Mouse (Mus musculus) heart, embryonic 13.5 days (tissue): ENCODE measurements at regions not wholly inside any gene's neighbourhood (a gene's known extent, or its start where the extent isn't known, plus 50 kb on each side); places are given as distances from the start of the nearest gene placed in this dataset.

Source experiments
- ATAC-seq: fragments of 200-750 bp; cut with Nextera tagmentation; 2 replicates; pipeline ENCODE4 v1.8.0; 2017; ENCODE audit warnings: moderate TSS enrichment; ENCODE audit not compliant: insufficient number of reproducible peaks, low FRiP score, low TSS enrichment; ENCODE audit errors: extremely low read depth
- H3K27ac ChIP-seq: fragments of 300-500 bp; sonication (generic); replicated peaks from 2 replicates; pipeline ENCODE4 v1.5.1; 2015; ENCODE audit warnings: moderate library complexity, mild to moderate bottlenecking, inconsistent platforms
- H3K27me3 ChIP-seq: fragments of 300-500 bp; sonication (generic); replicated peaks from 2 replicates; pipeline ENCODE4 v1.6.1; 2015; ENCODE audit warnings: mild to moderate bottlenecking, inconsistent platforms
- H3K36me3 ChIP-seq: fragments of 300-500 bp; sonication (generic); 2 replicates; pipeline ENCODE4 v1.6.1; 2015; ENCODE audit warnings: mild to moderate bottlenecking, inconsistent platforms
- H3K4me1 ChIP-seq: fragments of 300-500 bp; sonication (generic); 2 replicates; pipeline ENCODE4 v1.6.1; 2015; ENCODE audit warnings: inconsistent platforms
- H3K4me2 ChIP-seq: fragments of 300-500 bp; sonication (generic); 2 replicates; pipeline ENCODE4 v1.6.1; 2015; ENCODE audit warnings: inconsistent platforms, mild to moderate bottlenecking, moderate library complexity
- H3K4me3 ChIP-seq: fragments of 300-500 bp; sonication (generic); 2 replicates; pipeline ENCODE4 v1.5.1; 2015; ENCODE audit warnings: moderate library complexity, mild to moderate bottlenecking, inconsistent platforms
- H3K9ac ChIP-seq: fragments of 300-500 bp; sonication (generic); 2 replicates; pipeline ENCODE4 v1.6.1; 2015; ENCODE audit warnings: inconsistent platforms, mild to moderate bottlenecking, moderate library complexity
- H3K9me3 ChIP-seq: fragments of 300-500 bp; sonication (generic); 2 replicates; pipeline ENCODE4 v1.6.1; 2016; ENCODE audit warnings: inconsistent platforms
- WGBS: fragments of 180-500 bp; shearing (Covaris S2); methylation state at CpG from one replicate; pipeline ENCODE4 v1.1.7; 2015; ENCODE audit warnings: mixed read lengths; 5-methylcytosine and 5-hydroxymethylcytosine counted together

DNA sequence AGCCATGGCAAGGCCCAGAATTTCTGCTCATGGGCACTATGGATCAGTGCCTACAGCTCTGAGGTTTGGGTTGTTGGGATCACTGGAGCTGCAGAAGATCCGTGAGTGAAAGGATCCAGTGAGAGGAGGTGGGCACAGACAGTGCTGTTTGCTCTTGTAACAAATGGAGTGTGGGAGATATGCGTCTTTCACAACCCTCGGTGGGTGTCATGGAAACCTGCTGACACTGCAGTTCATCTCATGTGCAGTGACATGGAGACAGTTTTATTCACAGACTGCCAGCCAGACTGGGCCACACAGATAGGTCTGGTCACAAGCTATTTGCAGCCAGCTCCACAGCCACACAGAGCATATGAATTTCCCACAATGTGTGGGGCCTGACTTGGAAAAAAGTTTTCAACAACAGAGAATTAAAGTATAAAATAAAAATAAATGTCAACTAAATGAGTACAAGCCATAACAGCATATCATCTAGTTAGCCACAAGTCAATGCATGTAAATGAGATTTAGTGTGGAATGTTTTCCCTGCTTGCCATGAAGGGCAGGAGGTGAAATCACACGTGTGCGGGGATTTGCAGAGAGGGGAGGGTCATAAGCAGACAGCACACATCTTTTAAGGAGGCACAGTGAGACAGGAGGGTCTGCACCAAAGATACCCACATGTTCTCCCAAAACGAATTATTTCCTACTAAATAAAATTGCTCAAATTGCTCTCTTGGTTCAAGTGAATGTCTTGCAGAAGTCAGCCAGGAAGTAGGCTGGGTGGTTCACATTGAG lies 124.8 kb upstream of the Pfn2 start:
- Histone ChIP-seq H3K9ac (no peak overlapping the region), H3K4me1 (peaks cover 4% of the 10 kb centered on the region), H3K4me3 (no peak overlapping the region), H3K27me3 (no peaks in the 10 kb centered on the region), H3K9me3 (no peaks in the 10 kb centered on the region), H3K36me3 (no peaks in the 10 kb centered on the region), H3K27ac (no peak overlapping the region), H3K4me2 (no peak overlapping the region)
- no peak for ATAC-seq
- WGBS = 42% methylated on average over 6 of the region's 6 CpGs

DNA sequence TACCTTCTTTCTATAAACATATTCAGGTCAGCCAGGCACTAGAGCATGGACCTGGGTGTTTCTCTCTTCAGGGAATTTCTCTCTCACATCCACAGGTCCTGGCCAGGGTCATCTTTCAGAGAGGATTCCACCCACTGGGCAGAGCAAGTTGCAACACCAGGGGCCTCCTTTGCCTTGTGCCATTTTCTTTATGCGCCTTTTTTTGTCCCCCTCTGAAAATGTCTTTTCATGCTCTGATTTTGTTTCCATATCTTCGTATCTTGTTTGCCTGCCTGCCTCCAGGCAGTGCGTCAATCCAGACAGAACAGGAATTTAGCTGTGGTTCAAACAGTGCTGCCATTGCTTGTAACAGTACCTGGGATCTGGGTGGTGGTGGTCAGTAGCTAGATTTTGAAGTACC lies 125.7 kb upstream of the Pfn2 start:
- no peak for ATAC-seq
- Histone ChIP-seq H3K36me3 (no peaks in the 10 kb centered on the region), H3K27me3 (no peaks in the 10 kb centered on the region), H3K27ac (no peak overlapping the region), H3K9ac (no peak overlapping the region), H3K4me3 (no peak overlapping the region), H3K4me1 (peaks cover 4% of the 10 kb centered on the region), H3K9me3 (no peaks in the 10 kb centered on the region), H3K4me2 (no peak overlapping the region)
- WGBS = 64% methylated on average over 3 of the region's 3 CpGs

DNA sequence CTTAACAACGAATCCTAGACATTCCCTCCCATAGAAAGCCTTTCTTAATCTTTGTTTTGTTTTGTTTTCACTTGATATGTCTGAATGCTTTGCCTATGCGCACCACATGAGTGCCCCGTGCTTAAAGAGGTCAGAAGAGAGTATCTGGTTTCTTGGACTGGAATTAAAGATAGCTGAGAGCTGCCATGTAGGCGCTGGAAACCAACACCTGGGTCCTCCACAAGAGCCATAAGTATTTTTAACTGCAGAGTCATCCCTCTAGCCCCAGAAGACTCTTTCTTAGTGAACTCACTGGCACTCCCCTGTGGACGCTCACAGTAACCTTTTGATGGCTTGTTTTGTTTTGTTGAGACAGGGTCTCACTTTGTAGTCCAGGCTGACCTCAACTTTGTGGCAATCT lies 127.5 kb upstream of the Pfn2 start:
- no peaks in the 10 kb centered on the region for H3K9me3 ChIP-seq
- H3K9ac ChIP-seq = no peak overlapping the region
- H3K4me3 ChIP-seq = no peak overlapping the region
- no peaks in the 10 kb centered on the region for H3K36me3 ChIP-seq
- peaks cover 4% of the 10 kb centered on the region for H3K4me1 ChIP-seq
- no peak overlapping the region for H3K27ac ChIP-seq
- no peaks in the 10 kb centered on the region for H3K27me3 ChIP-seq
- no peak overlapping the region for H3K4me2 ChIP-seq
- 43% methylated on average over 5 of the region's 5 CpGs for WGBS
- no peak for ATAC-seq

DNA sequence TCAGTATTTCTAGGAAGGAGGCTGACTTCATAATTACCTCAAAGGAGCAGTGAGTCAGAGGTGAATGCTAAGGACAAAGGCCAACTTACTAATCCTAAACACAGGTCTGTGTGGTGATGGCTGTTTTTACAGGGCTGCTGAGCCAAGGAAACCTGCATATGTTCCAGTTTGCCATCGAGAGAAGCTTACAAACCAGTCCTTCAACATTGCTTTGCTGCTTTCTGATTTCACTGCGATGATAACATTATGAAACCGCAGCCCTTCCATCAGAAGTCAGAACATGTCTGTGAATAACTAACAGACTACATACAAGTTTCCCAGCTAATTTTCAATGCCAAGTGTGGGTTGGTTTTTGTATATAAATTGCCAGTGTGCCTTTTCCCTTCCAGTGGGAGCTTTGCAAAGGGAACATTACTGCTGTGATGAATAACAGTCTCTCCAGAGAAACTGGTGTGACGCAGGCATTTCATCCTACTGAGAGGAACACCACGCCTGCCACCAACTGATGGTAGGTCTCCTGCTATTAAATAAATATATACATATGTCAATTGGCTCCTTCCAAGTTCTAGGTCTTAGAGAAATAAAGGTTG lies 128.9 kb upstream of the Pfn2 start:
- H3K9ac ChIP-seq = no peak overlapping the region
- H3K9me3 ChIP-seq = no peaks in the 10 kb centered on the region
- H3K4me2 ChIP-seq = no peak overlapping the region
- H3K27me3 ChIP-seq = no peaks in the 10 kb centered on the region
- WGBS = 75% methylated on average over 5 of the region's 5 CpGs
- no peak for ATAC-seq
- no peak overlapping the region for H3K4me3 ChIP-seq
- no peaks in the 10 kb centered on the region for H3K36me3 ChIP-seq
- peaks cover 4% of the 10 kb centered on the region for H3K4me1 ChIP-seq
- H3K27ac ChIP-seq = no peak overlapping the region

DNA sequence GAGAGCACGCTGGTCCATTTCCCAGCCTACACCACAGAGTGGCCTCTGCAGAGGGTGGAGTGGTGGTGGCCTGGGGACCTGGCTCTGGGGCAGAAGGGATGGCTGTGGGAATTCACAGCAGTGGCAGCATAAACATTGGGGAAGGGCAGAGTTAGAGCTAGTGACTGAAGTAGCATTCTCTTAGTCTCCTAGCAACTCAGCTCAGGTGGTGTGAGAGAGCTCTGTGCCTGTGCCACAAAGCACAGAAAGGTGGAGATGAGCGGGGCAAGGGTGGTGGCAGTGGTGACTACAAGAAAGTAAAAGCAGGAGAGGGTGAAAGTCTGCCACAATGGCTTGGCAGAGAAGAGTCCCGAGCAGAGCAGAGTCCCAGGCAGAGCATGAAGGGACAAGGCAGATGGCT lies 140.3 kb upstream of the Pfn2 start:
- H3K4me1 ChIP-seq = peaks cover 7% of the 10 kb centered on the region
- no peak overlapping the region for H3K4me3 ChIP-seq
- no peak overlapping the region for H3K27ac ChIP-seq
- no peak overlapping the region for H3K9ac ChIP-seq
- H3K27me3 ChIP-seq = no peaks in the 10 kb centered on the region
- H3K4me2 ChIP-seq = no peak overlapping the region
- WGBS = 74% methylated on average over 3 of the region's 3 CpGs
- no peaks in the 10 kb centered on the region for H3K36me3 ChIP-seq
- ATAC-seq = no peak
- H3K9me3 ChIP-seq = no peaks in the 10 kb centered on the region

DNA sequence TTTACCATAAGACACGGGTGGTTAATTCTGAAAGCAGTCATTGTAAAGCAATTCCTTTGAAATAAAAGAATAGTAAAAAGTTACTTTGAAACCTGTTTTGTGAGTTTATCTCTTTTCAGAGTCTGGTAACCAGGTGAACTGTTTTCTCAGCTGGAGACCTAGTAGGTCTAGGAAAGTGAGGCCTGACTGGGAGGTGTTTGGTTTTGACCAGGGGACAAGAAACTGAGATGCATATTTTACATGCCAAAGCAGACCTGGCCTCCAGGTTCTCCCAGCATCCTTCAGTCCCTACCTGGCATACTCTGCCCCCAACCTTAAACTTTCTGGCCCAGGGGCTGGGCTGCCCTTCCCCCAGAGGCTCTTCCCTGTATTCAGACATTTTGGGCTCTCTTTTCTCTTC lies 142.9 kb upstream of the Pfn2 start:
- no peaks in the 10 kb centered on the region for H3K36me3 ChIP-seq
- H3K4me3 ChIP-seq = no peak overlapping the region
- H3K27ac ChIP-seq = no peak overlapping the region
- ATAC-seq = no peak
- peaks cover 7% of the 10 kb centered on the region for H3K4me1 ChIP-seq
- no peak overlapping the region for H3K9ac ChIP-seq
- H3K4me2 ChIP-seq = no peak overlapping the region
- H3K27me3 ChIP-seq = no peaks in the 10 kb centered on the region
- WGBS = 70% methylated on average over 1 of the region's 1 CpGs
- no peaks in the 10 kb centered on the region for H3K9me3 ChIP-seq

DNA sequence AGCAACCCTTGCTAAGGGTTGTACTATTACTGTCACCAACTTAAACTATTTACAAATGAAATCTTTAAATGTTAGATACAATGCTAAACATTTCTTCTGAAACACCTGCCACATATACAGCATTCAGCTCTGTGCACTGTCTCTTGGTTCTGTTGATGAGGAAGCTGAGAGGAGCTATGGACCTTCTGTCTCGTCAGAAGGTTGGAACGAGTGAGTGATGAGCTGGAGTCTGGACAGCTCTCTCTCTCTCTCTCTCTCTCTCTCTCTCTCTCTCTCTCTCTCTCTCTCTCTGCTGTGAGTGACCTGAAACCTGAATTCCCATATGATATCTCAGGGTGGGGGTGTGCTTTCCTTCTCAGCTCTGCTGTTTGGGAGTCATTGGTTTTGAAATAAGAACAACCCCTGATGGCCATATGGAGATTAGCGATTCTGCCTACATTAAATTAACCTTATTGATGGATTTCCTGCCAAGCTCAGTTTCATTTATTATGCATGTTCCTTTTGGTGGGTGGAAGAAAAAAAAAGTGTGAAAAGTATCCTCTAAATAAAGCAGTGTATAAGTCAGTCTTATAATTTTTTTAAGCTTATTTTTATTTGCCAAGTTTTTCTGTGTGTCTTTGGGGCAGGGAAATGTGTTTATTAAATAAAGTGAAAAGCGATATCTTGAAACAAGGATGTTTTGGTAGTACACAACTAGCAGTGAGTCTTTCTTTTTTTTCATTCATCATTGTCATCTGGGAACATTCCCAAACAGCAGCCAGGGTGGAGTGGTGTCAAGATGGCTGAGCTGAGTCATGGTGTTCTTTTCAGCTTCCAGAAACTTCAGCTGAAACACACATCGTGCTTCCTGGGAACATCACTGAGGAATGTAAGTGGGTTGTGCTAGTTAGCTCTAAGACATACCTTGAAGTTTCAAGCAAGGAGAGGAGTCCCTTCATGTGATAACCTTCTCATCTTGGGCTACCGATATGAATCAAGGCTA lies 150.5 kb upstream of the Pfn2 start:
- ATAC-seq = no peak
- no peak overlapping the region for H3K4me3 ChIP-seq

DNA sequence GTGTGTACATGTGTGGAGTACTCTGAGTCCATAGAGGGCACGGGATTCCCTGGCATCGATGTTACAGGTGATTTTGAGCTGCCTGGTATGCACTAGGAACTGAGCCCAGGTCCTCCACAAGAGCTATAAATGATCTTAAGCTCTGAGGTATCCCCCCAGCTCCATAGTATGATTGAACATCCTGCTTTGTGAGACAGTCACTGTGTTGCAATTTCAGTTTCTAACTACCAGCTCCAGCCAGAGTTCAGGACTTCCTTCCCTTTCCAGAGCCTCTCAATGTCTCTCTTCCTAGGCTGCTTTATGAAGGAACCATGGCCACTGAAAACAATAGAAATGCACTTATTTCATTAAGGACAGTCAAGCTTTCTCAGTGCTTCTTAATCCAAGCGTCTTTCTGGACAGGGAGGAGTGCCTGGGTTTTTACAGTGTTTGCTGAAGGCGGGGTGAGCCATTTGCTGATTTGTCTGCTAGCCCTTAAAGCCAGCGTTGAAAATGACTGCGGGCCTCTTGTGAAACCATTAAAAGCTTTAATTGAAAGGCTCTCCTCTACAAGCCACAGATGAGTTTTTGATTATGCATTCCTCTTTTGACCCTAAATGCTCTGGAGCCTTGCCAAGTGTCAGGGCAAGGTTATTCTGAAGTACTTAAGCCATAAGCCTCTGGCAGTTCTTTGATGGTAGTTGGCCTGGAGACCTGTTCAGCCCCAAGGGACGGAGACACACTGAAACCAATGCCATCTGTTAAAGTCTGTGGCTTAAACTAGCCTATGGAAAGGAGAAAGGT lies 155.1 kb upstream of the Pfn2 start:
- Histone ChIP-seq H3K4me3 (no peak overlapping the region), H3K4me2 (no peak overlapping the region), H3K27ac (no peak overlapping the region), H3K27me3 (no peaks in the 10 kb centered on the region), H3K4me1 (peaks cover 8% of the 10 kb centered on the region), H3K9me3 (no peaks in the 10 kb centered on the region), H3K36me3 (no peaks in the 10 kb centered on the region), H3K9ac (no peak overlapping the region)
- 64% methylated on average over 7 of the region's 7 CpGs for WGBS
- no peak for ATAC-seq

More for the DNA sequence above, 150.5 kb upstream of the Pfn2 start:
- 69% methylated on average over 6 of the region's 6 CpGs for WGBS
- Histone ChIP-seq H3K9me3 (no peaks in the 10 kb centered on the region), H3K27ac (no peak overlapping the region), H3K4me2 (no peak overlapping the region), H3K4me1 (peaks cover 8% of the 10 kb centered on the region), H3K36me3 (no peaks in the 10 kb centered on the region), H3K9ac (no peak overlapping the region), H3K27me3 (no peaks in the 10 kb centered on the region)

DNA sequence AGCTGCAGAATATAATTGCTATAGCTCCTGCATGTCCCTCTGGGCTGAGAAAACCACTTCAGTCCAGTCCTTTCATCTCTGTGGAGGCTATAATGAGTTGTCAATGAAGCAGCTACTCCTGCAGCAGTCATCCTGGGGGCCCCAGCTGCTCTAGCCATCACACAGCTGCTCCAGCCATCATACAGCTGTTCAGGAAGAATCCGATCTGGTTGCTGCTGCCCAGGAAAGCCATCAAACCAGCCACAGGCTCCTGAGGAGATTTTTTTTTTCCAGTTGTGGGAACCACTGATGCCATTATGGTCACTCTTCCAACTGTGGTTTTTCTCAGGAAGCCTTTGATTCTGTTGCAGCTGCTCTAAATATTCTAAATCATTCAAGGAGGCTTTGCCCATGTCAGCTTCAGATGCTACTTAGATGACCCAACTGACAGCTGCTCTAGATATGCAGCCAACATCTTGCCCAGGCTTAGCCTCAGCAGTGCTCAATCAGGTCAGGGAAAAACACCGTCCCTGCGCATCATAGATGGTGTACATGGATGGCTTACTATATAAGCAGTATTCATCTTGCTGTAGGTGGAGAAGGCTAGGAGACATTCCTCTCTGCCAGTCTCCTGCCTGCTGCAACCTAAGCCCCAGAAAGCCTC lies 177.0 kb upstream of the Pfn2 start:
- Histone ChIP-seq H3K27ac (no peak overlapping the region), H3K9ac (no peak overlapping the region), H3K4me3 (no peak overlapping the region), H3K27me3 (no peaks in the 10 kb centered on the region), H3K4me1 (peaks cover 10% of the 10 kb centered on the region), H3K4me2 (no peak overlapping the region), H3K9me3 (no peaks in the 10 kb centered on the region), H3K36me3 (no peaks in the 10 kb centered on the region)
- no peak for ATAC-seq
- 76% methylated on average over 3 of the region's 3 CpGs for WGBS

DNA sequence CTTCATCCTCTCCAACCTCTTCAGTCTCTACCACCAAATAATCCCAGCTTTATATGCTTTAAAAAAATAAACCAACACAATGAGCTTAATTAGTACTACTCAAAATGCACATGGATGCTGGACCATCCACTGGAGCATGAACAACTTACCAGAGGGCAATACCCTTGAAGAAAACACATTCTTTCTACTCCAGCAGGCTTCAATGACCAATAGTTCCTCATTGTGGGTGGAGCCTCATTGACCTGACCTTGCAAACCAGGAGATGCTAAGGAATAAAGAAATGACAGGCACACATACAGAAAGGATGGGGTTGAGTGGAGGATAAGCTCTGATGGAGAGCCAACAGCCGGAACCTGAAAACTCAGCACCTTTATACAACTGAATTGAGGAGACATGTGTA lies 201.7 kb upstream of the Pfn2 start:
- 94% methylated on average over 1 of the region's 1 CpGs for WGBS

More for the DNA sequence above, 201.7 kb upstream of the Pfn2 start:
- H3K4me3 ChIP-seq = no peak overlapping the region
- no peaks in the 10 kb centered on the region for H3K9me3 ChIP-seq
- no peaks in the 10 kb centered on the region for H3K36me3 ChIP-seq
- ATAC-seq = no peak
- H3K9ac ChIP-seq = no peak overlapping the region
- H3K27ac ChIP-seq = no peak overlapping the region
- no peak overlapping the region for H3K4me2 ChIP-seq
- H3K4me1 ChIP-seq = peaks cover 7% of the 10 kb centered on the region
- no peaks in the 10 kb centered on the region for H3K27me3 ChIP-seq
